Comparison of ENCODE assay signal across 11 mouse cellular contexts in the genomic region with DNA sequence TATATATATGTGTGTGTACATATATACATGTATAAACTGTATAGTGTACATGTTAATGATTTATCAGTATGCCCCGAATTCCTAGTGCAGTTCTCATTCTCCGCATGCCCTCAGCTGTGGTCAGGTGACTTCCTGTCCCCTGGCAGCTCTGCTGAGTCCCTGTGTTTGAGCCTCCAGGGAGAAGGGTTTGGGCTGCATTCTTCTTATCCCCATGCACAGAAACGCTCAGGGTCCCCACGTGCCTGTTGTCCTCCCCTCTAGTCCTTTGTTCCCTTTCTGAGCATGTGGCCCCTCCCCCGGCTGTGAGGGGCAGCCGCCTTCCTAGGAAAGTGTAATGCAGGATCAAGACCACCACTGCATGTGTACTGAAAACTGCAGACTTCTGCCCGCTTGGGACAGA. TPM values are rescaled to one million over a fixed set of nuclear protein-coding genes. Genes with fewer than 3 reads are reported as not detected.
DNase-seq lines count a peak whose midpoint lies in the region; ATAC-seq and TF ChIP-seq lines count a peak whose summit lies in the region.
"Had no signal": no experiment of that assay in that cellular context is flagged by ENCODE, and none has a peak within 500 bp of the region (broad histone marks: within the 10 kb centered on the region; RNA-seq: fewer than 3 reads in every experiment).

No protein-coding gene starts in this region.

- H3K9ac ChIP-seq in forebrain, embryonic 11.5 days (ENCODE audit: low read length) = peak overlapping the region; percentile 30
- no peak overlapping the region for H3K9ac ChIP-seq in forebrain, embryonic 16.5 days (replicated peaks; ENCODE audit: low read depth, low read length)
- no peak overlapping the region for H3K9ac ChIP-seq in lung, postnatal 0 days (replicated peaks; ENCODE audit: low read depth)
- H3K9ac ChIP-seq in midbrain, embryonic 14.5 days (replicated peaks; ENCODE audit: low read length) = 0 out of 2 replicates have a peak overlapping the region, but pooled peaks have one; percentile 2
- H3K9ac ChIP-seq: liver, embryonic 13.5 days had no signal

- ATAC-seq in forebrain, embryonic 11.5 days (replicated peaks; ENCODE audit: low FRiP score) = peak; percentile 82
- ATAC-seq in forebrain, embryonic 16.5 days = no peak
- 0 out of 2 replicates have a peak, but pooled peaks have one; percentile 14 for ATAC-seq in lung, postnatal 0 days
- 0 out of 2 replicates have a peak, but pooled peaks have one; percentile 17 for ATAC-seq in granulocyte monocyte progenitor cell, adult 5-6 weeks (replicated peaks; ENCODE audit: poor library complexity, severe bottlenecking)
- ATAC-seq in midbrain, embryonic 14.5 days (ENCODE audit: low FRiP score, low TSS enrichment) = peak; percentile 63; the same call in 1 of the 2 replicates

- no peak overlapping the region for H3K4me3 ChIP-seq in forebrain, embryonic 11.5 days (ENCODE audit: low read depth, low read length)
- H3K4me3 ChIP-seq in forebrain, embryonic 16.5 days (replicated peaks; ENCODE audit: low read length) = no peak overlapping the region
- no peak overlapping the region for H3K4me3 ChIP-seq in lung, postnatal 0 days (ENCODE audit: low read depth, low read length)
- H3K4me3 ChIP-seq in midbrain, embryonic 14.5 days (replicated peaks; ENCODE audit: low read depth, low read length) = no peak overlapping the region
- H3K4me3 ChIP-seq: liver, embryonic 13.5 days had no signal

- no peak overlapping the region; the same call in 1 of the 2 replicates for H3K27ac ChIP-seq in forebrain, embryonic 11.5 days (ENCODE audit: low read depth, low read length)
- H3K27ac ChIP-seq in forebrain, embryonic 16.5 days (ENCODE audit: low read length) = no peak overlapping the region
- no peak overlapping the region for H3K27ac ChIP-seq in lung, postnatal 0 days (ENCODE audit: low read length)
- H3K27ac ChIP-seq in midbrain, embryonic 14.5 days (replicated peaks; ENCODE audit: low read depth, low read length) = 0 out of 2 replicates have a peak overlapping the region, but pooled peaks have one; percentile 16
- H3K27ac ChIP-seq: liver, embryonic 13.5 days had no signal

- peak; percentile 78 for DNase-seq in forebrain, embryonic 11.5 days (ENCODE audit: low spot score)
- no peak for DNase-seq in lung, postnatal 0 days (ENCODE audit: low spot score)
- DNase-seq in lung, postnatal 14 days = no peak
- DNase-seq in midbrain, embryonic 14.5 days = peak; percentile 60
- DNase-seq in gastrocnemius, postnatal 25 days = no peak
- DNase-seq in urinary bladder, postnatal 4 days (ENCODE audit: low spot score in 2 of 2) = no peak
- DNase-seq: liver, embryonic 13.5 days; spleen, adult 18-20 months had no signal

- H3K36me3 ChIP-seq in forebrain, embryonic 11.5 days (ENCODE audit: control insufficient read depth, insufficient read depth, low read length) = no peaks in the 10 kb centered on the region; the same call in 1 of the 2 replicates
- H3K36me3 ChIP-seq in forebrain, embryonic 16.5 days (ENCODE audit: control insufficient read depth, insufficient read depth) = peaks cover 13% of the 10 kb centered on the region
- peaks cover 19% of the 10 kb centered on the region for H3K36me3 ChIP-seq in lung, postnatal 0 days (ENCODE audit: insufficient read depth, low read length)
- peaks cover 40% of the 10 kb centered on the region for H3K36me3 ChIP-seq in midbrain, embryonic 14.5 days (ENCODE audit: control insufficient read depth, insufficient read depth, low read length)

- no peak for TF ChIP-seq CTCF in lung, postnatal 0 days (IDR thresholded peaks at IDR 0.05)

- peaks cover 2% of the 10 kb centered on the region for H3K4me1 ChIP-seq in forebrain, embryonic 11.5 days (replicated peaks; ENCODE audit: control insufficient read depth, insufficient read depth, low read length)
- peaks cover 27% of the 10 kb centered on the region for H3K4me1 ChIP-seq in forebrain, embryonic 16.5 days (replicated peaks; ENCODE audit: control insufficient read depth, insufficient read depth, low read length)
- H3K4me1 ChIP-seq in lung, postnatal 0 days (ENCODE audit: insufficient read depth, low read depth, low read length) = no peaks in the 10 kb centered on the region
- H3K4me1 ChIP-seq in midbrain, embryonic 14.5 days (ENCODE audit: control insufficient read depth, insufficient read depth, low read length) = peaks cover 4% of the 10 kb centered on the region; the same call in 1 of the 2 replicates

- no peak overlapping the region for H3K4me2 ChIP-seq in forebrain, embryonic 11.5 days (ENCODE audit: low read depth, low read length, severe bottlenecking)
- H3K4me2 ChIP-seq in forebrain, embryonic 16.5 days (ENCODE audit: low read length) = no peak overlapping the region
- H3K4me2 ChIP-seq in lung, postnatal 0 days (replicated peaks; ENCODE audit: low read depth, low read length) = no peak overlapping the region
- no peak overlapping the region for H3K4me2 ChIP-seq in midbrain, embryonic 14.5 days (ENCODE audit: low read length)
- H3K4me2 ChIP-seq: liver, embryonic 13.5 days had no signal

- H3K27me3 ChIP-seq in forebrain, embryonic 11.5 days (ENCODE audit: control insufficient read depth, insufficient read depth, low read length) = no peaks in the 10 kb centered on the region
- H3K27me3 ChIP-seq in forebrain, embryonic 16.5 days (replicated peaks; ENCODE audit: control insufficient read depth, insufficient read depth, low read length) = no peaks in the 10 kb centered on the region
- no peaks in the 10 kb centered on the region for H3K27me3 ChIP-seq in lung, postnatal 0 days (replicated peaks; ENCODE audit: insufficient read depth, low read length)
- H3K27me3 ChIP-seq in midbrain, embryonic 14.5 days (ENCODE audit: control insufficient read depth, insufficient read depth, low read length) = no peaks in the 10 kb centered on the region
- H3K27me3 ChIP-seq: liver, embryonic 13.5 days had no signal

- H3K9me3 ChIP-seq in forebrain, embryonic 11.5 days (ENCODE audit: control insufficient read depth, low read length) = no peaks in the 10 kb centered on the region
- no peaks in the 10 kb centered on the region for H3K9me3 ChIP-seq in forebrain, embryonic 16.5 days (ENCODE audit: control insufficient read depth, low read length)
- no peaks in the 10 kb centered on the region for H3K9me3 ChIP-seq in lung, postnatal 0 days (ENCODE audit: low read length)
- no peaks in the 10 kb centered on the region for H3K9me3 ChIP-seq in midbrain, embryonic 14.5 days (ENCODE audit: control insufficient read depth, low read length)
- H3K9me3 ChIP-seq: liver, embryonic 13.5 days had no signal

- WGBS in forebrain, embryonic 11.5 days = 11% methylated on average over 7 of the region's 7 CpGs
- 13% methylated on average over 7 of the region's 7 CpGs for WGBS in forebrain, embryonic 16.5 days
- WGBS in lung, postnatal 0 days = 11% methylated on average over 7 of the region's 7 CpGs
- 4% methylated on average over 7 of the region's 7 CpGs for WGBS in midbrain, embryonic 14.5 days

- TF ChIP-seq EP300 in lung, postnatal 0 days (IDR thresholded peaks at IDR 0.05) = no peak

RNA-seq across cellular contexts. Expression of a gene that starts 3.8 kb away (rescaled TPM):
- not detected in 2 replicates for polyA plus RNA-seq in forebrain, embryonic 11.5 days (2014; fragmentation: Nextera tagmentation; extraction: Ambion mirVana)
- polyA plus RNA-seq in forebrain, embryonic 16.5 days (2015; fragmentation: Nextera tagmentation; extraction: Ambion mirVana) = 0.16 TPM in 1 of 2 replicates, not detected in the other
- 5.6 and 7.1 TPM in 2 replicates for polyA plus RNA-seq in lung, postnatal 0 days (2015; fragmentation: Nextera tagmentation; extraction: Ambion mirVana)
- total RNA-seq in granulocyte monocyte progenitor cell, adult 5-6 weeks (2014; fragmentation: Nextera tagmentation) = not detected in 2 replicates
- total RNA-seq in granulocyte monocyte progenitor cell, adult 5-6 weeks (2017) = not detected in 2 replicates
- not detected in 2 replicates for polyA plus RNA-seq in midbrain, embryonic 14.5 days (2014; fragmentation: Nextera tagmentation; extraction: Ambion mirVana)
- total RNA-seq in gastrocnemius, postnatal 25 days (2021) = not detected
- polyA plus RNA-seq: intestine, embryonic 14.5 days had no signal

RNA-seq across cellular contexts. Expression of a gene that starts 22.7 kb away (rescaled TPM):
- polyA plus RNA-seq in forebrain, embryonic 11.5 days (2014; fragmentation: Nextera tagmentation; extraction: Ambion mirVana) = 99.5 and 102 TPM in 2 replicates
- 29.0 and 29.2 TPM in 2 replicates for polyA plus RNA-seq in forebrain, embryonic 16.5 days (2015; fragmentation: Nextera tagmentation; extraction: Ambion mirVana)
- polyA plus RNA-seq in lung, postnatal 0 days (2015; fragmentation: Nextera tagmentation; extraction: Ambion mirVana) = 2.3 and 3.7 TPM in 2 replicates
- total RNA-seq in granulocyte monocyte progenitor cell, adult 5-6 weeks (2014; fragmentation: Nextera tagmentation) = 11.6 and 14.3 TPM in 2 replicates
- 12.9 and 16.2 TPM in 2 replicates for total RNA-seq in granulocyte monocyte progenitor cell, adult 5-6 weeks (2017)
- 7.4 and 12.4 TPM in 2 replicates for polyA plus RNA-seq in midbrain, embryonic 14.5 days (2014; fragmentation: Nextera tagmentation; extraction: Ambion mirVana)
- under 1 TPM in 1 of 2 experiments, not detected in 1; 0.32 TPM for total RNA-seq in gastrocnemius, postnatal 25 days (2021)

RNA-seq across cellular contexts. Expression of a gene that starts 54.5 kb away (rescaled TPM):
- polyA plus RNA-seq in forebrain, embryonic 11.5 days (2014; fragmentation: Nextera tagmentation; extraction: Ambion mirVana) = 52.0 and 68.1 TPM in 2 replicates
- polyA plus RNA-seq in forebrain, embryonic 16.5 days (2015; fragmentation: Nextera tagmentation; extraction: Ambion mirVana) = 46.7 and 47.3 TPM in 2 replicates
- 3.4 and 3.8 TPM in 2 replicates for polyA plus RNA-seq in lung, postnatal 0 days (2015; fragmentation: Nextera tagmentation; extraction: Ambion mirVana)
- 0.58 and 2.5 TPM in 2 replicates for total RNA-seq in granulocyte monocyte progenitor cell, adult 5-6 weeks (2014; fragmentation: Nextera tagmentation)
- total RNA-seq in granulocyte monocyte progenitor cell, adult 5-6 weeks (2017) = 0.04 and 0.15 TPM in 2 replicates
- 49.5 and 59.4 TPM in 2 replicates for polyA plus RNA-seq in midbrain, embryonic 14.5 days (2014; fragmentation: Nextera tagmentation; extraction: Ambion mirVana)
- 1 to 10 TPM; 4.8 to 5.9 TPM for total RNA-seq in gastrocnemius, postnatal 25 days (2021)

Comparison
In these comparisons a context has a peak if more than half of its experiments do, and no peak if none do; other contexts are left out.
1. H3K9ac ChIP-seq: peak in forebrain, embryonic 11.5 days (single experiment) and midbrain, embryonic 14.5 days (single experiment); none in forebrain, embryonic 16.5 days (single experiment) and lung, postnatal 0 days (single experiment).
2. DNase-seq: peak in forebrain, embryonic 11.5 days (single experiment) and midbrain, embryonic 14.5 days (single experiment); none in lung, postnatal 0 days (single experiment), lung, postnatal 14 days (single experiment), gastrocnemius, postnatal 25 days (single experiment) and urinary bladder, postnatal 4 days (0 of 2).